Mouse (Mus musculus) bone marrow macrophage, adult 2 months (primary cell): ENCODE data around the gene Agbl4.

Experiments
- CTCF ChIP-seq: IDR thresholded peaks from 2 replicates; pipeline ENCODE4 v1.5.1; 2012; ENCODE audit warnings: low read depth, mild to moderate bottlenecking, low read length, moderate library complexity
- POLR2A ChIP-seq: IDR thresholded peaks from 2 replicates; pipeline ENCODE4 v1.6.1; 2012; ENCODE audit warnings: mild to moderate bottlenecking, low read depth, low read length, borderline replicate concordance

- TF ChIP-seq CTCF: no peak
- no peak for TF ChIP-seq POLR2A
Measured at GRCm38 (mm10) chr4:111683843-111684242, 1286.4 kb downstream of the Agbl4 start.
